In genomic region chr1:127409512-127409911, GRCm38 (mm10) we compare ENCODE assay signal across 8 mouse cellular contexts.
DNase-seq lines count a peak whose midpoint lies in the region; ATAC-seq and TF ChIP-seq lines count a peak whose summit lies in the region.

No protein-coding gene starts in this region.

- DNase-seq in heart, adult 18-20 months = peak; percentile 43 to 44
- peak; percentile 53 for DNase-seq in retina, postnatal 1 day
- no peak for DNase-seq in right cerebral cortex, adult 2 months (ENCODE audit: low spot score in 2 of 2)
- no peak for DNase-seq in layer of hippocampus, adult 8-10 months (ENCODE audit: low spot score in 2 of 2)

- H3K27ac ChIP-seq in heart, embryonic 11.5 days (ENCODE audit: low read depth, low read length) = no peak overlapping the region
- H3K27ac ChIP-seq in cortical plate, adult 2 months (ENCODE audit: insufficient read depth, low read length) = no peak overlapping the region
- no peak overlapping the region for H3K27ac ChIP-seq in hindbrain, embryonic 12.5 days
- H3K27ac ChIP-seq in liver, embryonic 16.5 days (ENCODE audit: low read length) = no peak overlapping the region

- no peaks in the 10 kb centered on the region for H3K27me3 ChIP-seq in heart, embryonic 11.5 days (ENCODE audit: control insufficient read depth, insufficient read depth, low read length)
- H3K27me3 ChIP-seq in hindbrain, embryonic 12.5 days = no peaks in the 10 kb centered on the region
- H3K27me3 ChIP-seq in liver, embryonic 16.5 days (ENCODE audit: control insufficient read depth, insufficient read depth, low read depth, low read length) = no peaks in the 10 kb centered on the region

- no peaks in the 10 kb centered on the region for H3K9me3 ChIP-seq in heart, embryonic 11.5 days (replicated peaks; ENCODE audit: control insufficient read depth, low read length)
- no peaks in the 10 kb centered on the region for H3K9me3 ChIP-seq in hindbrain, embryonic 12.5 days (replicated peaks)
- no peaks in the 10 kb centered on the region for H3K9me3 ChIP-seq in liver, embryonic 16.5 days (replicated peaks; ENCODE audit: control insufficient read depth, low read length)

- no peak overlapping the region for H3K9ac ChIP-seq in heart, embryonic 11.5 days (ENCODE audit: low read depth, low read length)
- no peak overlapping the region for H3K9ac ChIP-seq in hindbrain, embryonic 12.5 days
- H3K9ac ChIP-seq in liver, embryonic 16.5 days (ENCODE audit: low read depth, low read length) = no peak overlapping the region

- H3K4me1 ChIP-seq in heart, embryonic 11.5 days (ENCODE audit: control insufficient read depth, insufficient read depth, low read length) = peaks cover 7% of the 10 kb centered on the region; the same call in 1 of the 2 replicates
- H3K4me1 ChIP-seq in cortical plate, adult 2 months (ENCODE audit: control insufficient read depth, insufficient read depth, low read length) = no peaks in the 10 kb centered on the region
- peaks cover 11% of the 10 kb centered on the region; the same call in 1 of the 2 replicates for H3K4me1 ChIP-seq in hindbrain, embryonic 12.5 days
- no peaks in the 10 kb centered on the region; the same call in 1 of the 2 replicates for H3K4me1 ChIP-seq in liver, embryonic 16.5 days (ENCODE audit: control insufficient read depth, low read depth, low read length)

- no peaks in the 10 kb centered on the region for H3K36me3 ChIP-seq in heart, embryonic 11.5 days (ENCODE audit: control insufficient read depth, insufficient read depth, low read length)
- peaks cover 12% of the 10 kb centered on the region; the same call in 1 of the 2 replicates for H3K36me3 ChIP-seq in hindbrain, embryonic 12.5 days
- H3K36me3 ChIP-seq in liver, embryonic 16.5 days (ENCODE audit: control insufficient read depth, insufficient read depth) = no peaks in the 10 kb centered on the region

- no peak; the same call in 1 of the 2 replicates for ATAC-seq in heart, embryonic 11.5 days (replicated peaks; ENCODE audit: insufficient number of reproducible peaks, low FRiP score, low TSS enrichment)
- ATAC-seq in hindbrain, embryonic 12.5 days (ENCODE audit: low FRiP score) = peak; percentile 21; the same call in 1 of the 2 replicates
- ATAC-seq in liver, embryonic 16.5 days (ENCODE audit: low read depth) = 0 out of 2 replicates have a peak, but pooled peaks have one; percentile 21

- H3K4me2 ChIP-seq in heart, embryonic 11.5 days = no peak overlapping the region
- no peak overlapping the region for H3K4me2 ChIP-seq in hindbrain, embryonic 12.5 days (replicated peaks)
- no peak overlapping the region for H3K4me2 ChIP-seq in liver, embryonic 16.5 days (ENCODE audit: low read depth, low read length)

- WGBS in heart, embryonic 11.5 days (ENCODE audit: insufficient replicate concordance) = 28% methylated on average over 5 of the region's 5 CpGs
- 40% methylated on average over 5 of the region's 5 CpGs for WGBS in hindbrain, embryonic 12.5 days
- 37% methylated on average over 5 of the region's 5 CpGs for WGBS in liver, embryonic 16.5 days (ENCODE audit: insufficient replicate concordance)

- TF ChIP-seq POLR2A in cortical plate, adult 2 months (IDR thresholded peaks at IDR 0.05; ENCODE audit: extremely low read depth, insufficient read depth, low read length) = no peak

- no peak overlapping the region for H3K4me3 ChIP-seq in heart, embryonic 11.5 days (ENCODE audit: low read depth, low read length)
- no peak overlapping the region for H3K4me3 ChIP-seq in cortical plate, adult 2 months (ENCODE audit: insufficient read depth, low read length)
- H3K4me3 ChIP-seq in hindbrain, embryonic 12.5 days = no peak overlapping the region
- no peak overlapping the region for H3K4me3 ChIP-seq in liver, embryonic 16.5 days (ENCODE audit: low read depth, low read length)

- TF ChIP-seq CTCF in cortical plate, adult 2 months (IDR thresholded peaks at IDR 0.05; ENCODE audit: extremely low read depth, insufficient read depth, low read length) = 0 out of 2 replicates have a peak, but pooled peaks have one; percentile 41

Comparison
In these comparisons a context has a peak if more than half of its experiments do, and no peak if none do; other contexts are left out.
1. DNase-seq: peak in heart, adult 18-20 months (2 of 2) and retina, postnatal 1 day (single experiment); none in right cerebral cortex, adult 2 months (0 of 2) and layer of hippocampus, adult 8-10 months (0 of 2).